Mouse (Mus musculus) brown adipose tissue, adult 24 weeks (tissue): ENCODE results near the gene Adgb. TPM values are rescaled to one million over a fixed set of nuclear protein-coding genes. Genes with fewer than 3 reads are reported as not detected.

Source experiments
- H3K27ac ChIP-seq: fragments of 200-500 bp; replicated peaks from 2 replicates; pipeline ENCODE4 v1.5.1; 2012; ENCODE audit warnings: low read depth, mild to moderate bottlenecking, low read length
- H3K4me1 ChIP-seq: fragments of 200-500 bp; 2 replicates; pipeline ENCODE4 v1.6.1; 2012; ENCODE audit warnings: low read length, mixed read lengths; ENCODE audit not compliant: control insufficient read depth, insufficient read depth, insufficient read length
- H3K4me3 ChIP-seq: fragments of 200-500 bp; 2 replicates; pipeline ENCODE4 v1.5.1; 2012; ENCODE audit warnings: low read depth, mild to moderate bottlenecking, low read length, moderate library complexity; ENCODE audit not compliant: insufficient read depth
- polyA plus RNA-seq: library from polyadenylated mRNA; stranded (reverse); fragments of >200 nt; gene quantifications from 2 replicates; pipeline ENCODE4 v1.2.4, GENCODE M21; 2012; ENCODE audit not compliant: missing spikeins, insufficient read depth, insufficient read length

Gene Adgb
- polyA plus RNA-seq, 1 experiment, result not detected

DNA sequence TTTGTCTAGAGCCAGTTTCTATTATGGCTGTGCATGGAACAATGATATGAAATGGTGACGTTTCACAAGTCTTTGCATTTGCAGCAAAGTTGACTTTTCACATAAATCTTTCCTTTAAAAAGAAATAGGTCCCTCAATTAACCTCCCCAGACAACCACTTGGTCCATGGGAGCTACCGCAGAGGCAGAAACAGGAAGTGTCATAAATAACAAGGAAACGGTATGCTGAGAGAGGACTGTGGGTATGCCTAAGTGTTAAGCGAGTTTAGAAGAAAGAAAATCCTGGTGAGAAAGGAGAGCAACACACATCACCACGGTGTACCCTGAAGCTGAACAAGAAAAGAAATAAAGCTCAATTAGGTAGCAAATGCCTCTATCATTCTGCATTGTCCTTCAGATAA, 61.1 kb downstream of the Adgb start:
- H3K4me1 ChIP-seq, result no peaks in the 10 kb centered on the region
- no peak overlapping the region for H3K4me3 ChIP-seq
- no peak overlapping the region for H3K27ac ChIP-seq

DNA sequence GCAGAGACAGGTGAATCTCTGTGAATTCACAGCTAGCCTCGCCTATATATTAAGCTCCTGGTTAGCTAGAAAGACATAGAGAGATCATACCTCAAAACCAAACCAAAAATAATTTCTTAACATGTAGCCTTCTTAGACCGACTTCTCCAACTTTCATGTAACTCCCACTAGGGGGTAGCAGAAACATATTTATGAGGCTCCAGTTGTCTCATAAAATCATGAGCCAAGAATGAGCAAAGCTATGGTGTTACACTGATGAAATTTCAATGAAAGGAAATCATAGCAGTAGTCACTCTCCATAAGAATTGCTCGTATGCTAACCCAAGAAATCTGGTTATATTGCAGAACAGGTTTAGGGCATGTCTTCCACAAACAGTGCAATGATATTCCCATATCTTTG, 64.0 kb downstream of the Adgb start:
- H3K4me3 ChIP-seq, result no peak overlapping the region
- H3K27ac ChIP-seq, result no peak overlapping the region
- H3K4me1 ChIP-seq, result no peaks in the 10 kb centered on the region

DNA sequence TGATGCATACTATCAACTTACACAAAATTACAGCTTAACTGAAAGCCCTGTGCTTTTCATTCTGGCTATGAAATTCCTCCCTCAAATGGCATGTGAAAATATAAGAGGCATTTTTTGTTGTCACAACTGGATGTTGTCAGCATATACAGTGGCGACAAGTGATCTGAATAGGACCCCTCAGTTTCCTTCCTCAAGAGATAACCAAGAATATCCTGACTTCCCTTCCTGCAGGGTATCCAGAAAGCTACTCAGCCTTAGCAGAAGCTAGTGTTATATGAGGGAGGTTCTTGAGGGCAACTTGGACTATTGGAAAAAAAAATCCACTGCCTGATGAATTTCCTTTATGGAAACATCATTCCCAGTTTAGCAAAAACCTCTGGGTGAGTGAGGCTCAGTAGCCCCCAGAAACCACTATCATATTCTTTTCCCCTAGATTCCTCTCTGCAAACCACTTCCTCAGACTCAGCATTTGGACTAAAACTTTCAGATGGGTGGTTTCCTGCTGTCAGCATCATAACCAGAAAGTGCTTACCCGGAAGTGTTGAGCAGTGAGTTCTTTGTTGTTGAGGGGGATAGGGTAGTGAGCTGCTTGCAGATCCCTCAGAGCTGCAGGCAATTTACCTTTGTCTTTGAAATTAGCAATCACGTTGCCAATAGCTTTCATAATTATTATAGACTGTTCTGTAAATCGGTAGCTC, 76.2 kb downstream of the Adgb start:
- no peak overlapping the region for H3K27ac ChIP-seq
- H3K4me3 ChIP-seq, result no peak overlapping the region
- no peaks in the 10 kb centered on the region; the same call in 1 of the 2 replicates for H3K4me1 ChIP-seq

DNA sequence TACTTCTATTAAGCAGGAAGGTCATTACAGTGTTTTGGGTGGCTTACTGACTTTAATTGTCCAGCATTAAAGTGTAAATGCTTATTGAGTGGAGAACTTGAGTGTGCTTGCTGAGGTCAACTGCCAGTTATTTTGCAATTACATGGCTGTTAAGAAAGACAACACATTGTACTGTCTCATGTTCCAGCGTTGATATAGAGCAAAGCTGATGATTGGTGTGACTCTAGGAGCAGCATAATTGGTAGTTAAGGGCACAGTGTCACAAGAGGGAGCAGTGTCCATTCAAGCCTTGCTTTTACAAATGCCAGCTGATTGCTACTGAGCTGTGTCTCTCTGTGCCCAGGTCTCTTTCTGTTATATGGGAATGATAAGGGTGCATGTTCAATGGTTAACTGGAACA, 97.5 kb downstream of the Adgb start:
- Histone ChIP-seq H3K27ac (no peak overlapping the region), H3K4me1 (no peaks in the 10 kb centered on the region), H3K4me3 (no peak overlapping the region)

DNA sequence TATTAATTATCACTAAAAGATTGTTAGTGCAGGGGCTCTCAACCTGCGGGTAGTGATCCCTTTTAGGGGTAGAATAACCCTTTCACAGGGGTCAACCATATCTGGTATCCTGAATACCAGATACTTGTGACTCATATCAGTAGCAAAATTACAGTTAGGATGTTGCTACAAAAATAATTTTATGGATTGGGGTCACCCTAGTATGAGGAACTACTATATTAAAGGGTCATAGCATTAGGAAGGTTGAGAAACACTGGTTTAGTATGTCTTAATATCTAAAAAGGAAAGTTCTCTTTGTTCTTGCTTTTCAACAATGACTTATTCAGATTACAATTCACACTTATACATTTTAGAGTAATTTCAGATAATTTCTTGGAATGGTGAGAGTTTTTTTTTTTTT, 108.1 kb downstream of the Adgb start:
- Histone ChIP-seq H3K4me3 (no peak overlapping the region), H3K4me1 (no peaks in the 10 kb centered on the region), H3K27ac (no peak overlapping the region)

DNA sequence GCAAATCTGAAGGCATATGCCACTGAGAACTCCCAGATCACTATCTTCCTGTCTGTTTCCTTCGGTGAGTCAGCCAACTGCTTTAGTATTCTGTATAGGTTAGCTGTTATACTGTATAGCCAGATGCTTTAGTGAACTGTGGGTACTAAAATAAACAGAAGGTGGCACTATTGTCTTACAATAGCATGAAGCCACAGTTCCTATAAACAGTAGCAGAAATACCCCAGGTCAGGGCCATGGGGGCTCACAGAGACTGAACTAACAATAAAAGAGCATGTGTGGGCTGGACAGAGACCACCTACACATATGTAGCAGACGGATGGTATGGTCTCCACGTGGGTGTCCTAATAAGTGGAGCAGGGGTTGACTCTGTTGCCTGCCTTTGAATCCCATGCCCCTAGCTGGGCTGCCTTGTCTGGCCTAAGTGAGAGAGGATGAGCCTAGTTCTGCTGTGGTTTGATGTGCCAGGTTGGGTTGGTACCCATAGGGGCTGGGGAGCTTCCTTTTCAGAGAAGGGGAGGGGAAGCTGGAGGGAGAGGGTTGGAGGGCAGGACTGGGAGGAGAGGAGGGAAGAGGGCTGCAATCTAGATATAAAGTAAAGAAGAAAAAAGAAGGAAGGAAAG, 116.4 kb downstream of the Adgb start:
- Histone ChIP-seq H3K4me1 (no peaks in the 10 kb centered on the region), H3K4me3 (no peak overlapping the region), H3K27ac (no peak overlapping the region)

DNA sequence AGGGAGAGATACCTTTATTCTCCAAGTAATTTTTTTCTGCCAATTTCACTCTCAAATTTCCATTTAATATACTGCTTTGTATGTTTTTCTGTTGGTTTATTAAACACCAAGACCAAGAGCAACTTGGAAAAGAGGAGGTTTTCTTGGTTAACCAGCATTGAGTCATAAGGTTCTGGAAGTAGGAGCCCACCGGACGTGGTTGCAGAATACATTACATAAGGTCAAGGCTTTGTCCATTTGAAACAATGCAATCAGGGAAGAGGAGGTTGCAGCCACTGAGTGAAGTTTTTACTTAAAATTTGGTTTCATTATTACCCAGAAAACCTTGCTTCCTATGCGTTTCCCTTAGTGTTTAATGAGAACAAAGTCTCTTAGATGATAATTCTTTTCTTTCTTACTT, 119.9 kb downstream of the Adgb start:
- Histone ChIP-seq H3K27ac (no peak overlapping the region), H3K4me3 (no peak overlapping the region), H3K4me1 (no peaks in the 10 kb centered on the region)

DNA sequence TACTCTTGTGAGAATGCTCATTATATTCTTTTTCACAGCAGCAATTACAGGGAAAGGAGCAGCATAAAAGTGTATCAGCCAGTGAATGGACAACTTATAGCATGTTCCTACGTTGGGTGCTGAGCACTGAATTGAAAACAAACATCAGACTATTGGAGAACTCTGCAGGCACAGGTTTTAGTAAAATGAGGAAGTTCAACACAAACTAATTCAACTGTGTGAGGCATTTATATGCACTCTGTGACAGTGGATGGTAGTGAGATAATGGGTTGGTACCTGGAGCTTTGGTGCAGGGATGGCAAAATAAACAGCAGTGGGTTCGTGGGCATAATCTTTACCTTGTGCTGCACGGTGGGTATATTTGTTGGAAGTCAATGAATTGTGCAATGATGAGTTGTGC, 121.6 kb downstream of the Adgb start:
- Histone ChIP-seq H3K27ac (no peak overlapping the region), H3K4me3 (no peak overlapping the region), H3K4me1 (no peaks in the 10 kb centered on the region)

DNA sequence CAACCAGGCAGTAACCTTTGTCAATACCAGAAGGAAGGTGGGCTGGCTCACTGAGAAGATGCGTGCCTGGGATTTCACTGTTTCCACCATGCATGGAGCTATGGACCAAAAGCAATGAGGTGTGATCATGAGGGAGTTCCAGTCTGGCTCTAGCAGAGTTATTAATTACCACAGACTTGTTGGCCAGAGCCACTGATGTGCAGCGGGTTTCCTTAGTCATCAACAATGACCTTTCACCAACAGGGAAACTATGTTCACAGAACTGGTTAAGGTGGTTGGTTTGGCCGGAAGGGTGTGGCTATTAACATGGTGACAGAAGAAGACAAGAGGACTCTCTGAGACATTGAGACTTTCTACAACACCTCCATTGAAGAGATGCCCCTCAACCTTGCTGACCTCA, 128.2 kb downstream of the Adgb start:
- Histone ChIP-seq H3K27ac (no peak overlapping the region), H3K4me3 (no peak overlapping the region), H3K4me1 (no peaks in the 10 kb centered on the region)

DNA sequence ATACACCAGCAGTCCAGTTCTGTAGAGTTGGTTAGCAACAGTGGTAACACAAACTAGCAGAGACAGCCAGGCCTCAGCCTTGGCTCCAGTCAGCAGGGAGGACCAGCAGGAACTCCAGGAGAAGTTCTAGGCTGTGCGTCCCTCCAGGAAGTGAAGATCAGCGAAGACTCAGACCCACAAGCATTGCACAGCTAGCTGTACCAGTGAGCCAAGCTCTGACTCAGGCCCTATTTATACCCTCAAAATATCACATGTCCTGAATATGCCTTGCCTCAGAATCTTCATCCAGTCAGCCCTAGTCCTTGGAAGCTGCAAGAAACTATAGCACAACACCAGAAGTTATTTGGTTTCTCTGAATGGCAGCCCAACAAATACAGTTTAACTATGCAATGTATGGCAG, 146.6 kb downstream of the Adgb start:
- Histone ChIP-seq H3K27ac (no peak overlapping the region), H3K4me1 (no peaks in the 10 kb centered on the region), H3K4me3 (no peak overlapping the region)

DNA sequence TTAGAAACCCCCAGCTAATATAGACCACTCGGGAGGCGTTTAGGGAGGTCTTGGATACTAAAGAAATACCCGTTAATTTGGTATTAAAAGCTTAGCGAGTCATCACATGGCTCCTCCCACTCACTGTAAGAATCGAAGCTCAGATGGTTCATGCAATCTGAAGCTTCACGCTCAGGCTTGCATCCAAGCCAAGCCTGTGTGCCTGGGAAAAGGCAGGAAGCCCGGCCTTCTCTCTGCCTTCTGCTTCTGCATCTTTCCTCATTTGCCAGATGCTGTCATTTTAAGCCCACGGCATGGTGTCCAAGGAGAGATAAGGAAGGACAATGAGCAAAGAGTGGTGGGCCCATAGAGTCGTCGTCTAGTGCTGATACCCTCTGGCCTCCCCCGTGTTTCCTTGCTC, 149.2 kb downstream of the Adgb start:
- no peak overlapping the region for H3K4me3 ChIP-seq

DNA sequence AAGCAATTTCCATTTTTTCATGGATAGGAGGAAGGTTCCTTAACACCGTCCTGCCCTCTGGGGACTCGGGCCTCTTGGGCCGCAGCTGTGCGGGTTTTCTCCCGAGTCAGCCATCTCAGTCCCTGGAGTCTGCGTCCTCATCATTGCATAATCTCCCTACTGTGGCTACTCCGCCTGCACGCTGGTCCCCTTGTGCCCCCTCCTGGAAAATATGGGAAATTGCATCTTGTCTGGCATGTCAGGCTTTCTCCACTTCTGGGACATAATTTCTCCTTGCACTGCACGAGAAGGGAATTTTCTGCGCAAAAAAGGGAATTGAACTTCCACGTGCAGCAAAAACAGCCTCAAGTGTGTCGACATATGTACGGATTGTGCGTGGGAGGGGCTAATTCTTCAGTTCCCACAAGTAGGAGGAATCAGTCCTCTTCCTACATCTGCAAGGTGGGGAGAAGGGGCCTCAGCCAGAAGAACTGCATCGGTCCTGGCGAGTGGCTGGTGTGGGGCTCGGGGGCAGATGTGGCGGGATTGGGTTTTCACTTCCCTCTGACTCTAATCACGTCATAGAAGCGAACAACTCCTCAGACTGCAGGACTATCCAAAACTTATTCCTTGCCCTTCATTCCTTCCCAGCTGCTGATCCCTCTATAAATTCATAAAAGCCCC, 150.9 kb downstream of the Adgb start:
- Histone ChIP-seq H3K4me3 (peak overlapping the region; percentile 24; the same call in 1 of the 2 replicates), H3K27ac (no peak overlapping the region), H3K4me1 (no peaks in the 10 kb centered on the region)

More for the DNA sequence above, 149.2 kb downstream of the Adgb start:
- Histone ChIP-seq H3K27ac (no peak overlapping the region), H3K4me1 (no peaks in the 10 kb centered on the region)

DNA sequence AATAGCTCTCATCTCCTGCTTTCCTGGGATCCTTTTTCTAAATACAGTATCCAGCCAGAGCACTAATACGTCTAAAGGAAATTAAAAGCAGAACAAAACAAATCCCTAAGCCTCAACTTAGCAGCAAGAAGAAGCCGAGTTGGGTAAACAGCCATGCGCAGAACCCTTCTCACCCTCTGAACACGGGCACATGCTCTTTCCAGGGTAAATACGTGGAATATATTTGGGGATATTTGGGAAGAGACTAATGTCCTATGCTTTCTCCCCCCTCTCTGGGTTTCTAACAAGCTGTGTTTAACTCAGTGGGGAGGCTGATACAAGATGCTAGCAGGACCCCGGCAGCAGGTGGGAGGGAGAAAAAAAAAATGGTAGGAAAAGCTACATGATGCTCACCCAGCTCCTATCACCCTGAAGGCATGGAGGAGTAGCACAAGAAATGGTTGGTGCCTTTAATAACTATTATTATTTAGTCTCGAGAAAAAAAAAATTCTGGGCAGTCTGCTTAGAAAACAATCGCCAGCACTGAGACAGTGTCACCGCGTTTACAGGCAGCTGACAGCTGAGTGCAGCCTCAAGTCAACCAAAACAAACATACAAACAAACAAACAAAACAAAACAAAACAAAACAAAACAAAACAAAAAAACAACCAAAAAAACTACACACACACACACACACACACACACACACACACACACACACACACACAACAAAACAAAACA, 151.6 kb downstream of the Adgb start:
- no peaks in the 10 kb centered on the region for H3K4me1 ChIP-seq
- H3K27ac ChIP-seq, result no peak overlapping the region
- H3K4me3 ChIP-seq, result peak overlapping the region; percentile 24; the same call in 1 of the 2 replicates

DNA sequence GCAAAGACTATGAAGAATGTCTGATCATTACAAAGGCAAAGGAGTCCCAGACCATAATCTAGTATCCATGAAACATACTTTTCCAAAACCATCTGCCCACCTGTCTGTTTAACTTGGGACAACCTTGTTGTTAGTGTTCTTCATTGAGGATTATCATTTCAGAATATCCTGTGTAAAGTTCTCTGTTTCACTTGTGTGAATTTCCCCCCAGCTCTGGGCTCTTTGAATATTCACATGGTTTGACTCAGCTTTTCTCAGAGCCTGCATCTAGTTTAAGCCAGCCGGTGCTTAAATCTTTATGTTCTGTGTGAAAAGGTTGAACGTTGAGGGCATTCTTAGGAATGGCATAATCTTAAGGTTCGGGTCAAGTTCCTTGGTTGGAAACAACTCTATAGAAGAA, 154.0 kb downstream of the Adgb start:
- H3K4me1 ChIP-seq, result no peaks in the 10 kb centered on the region
- H3K27ac ChIP-seq, result no peak overlapping the region
- no peak overlapping the region for H3K4me3 ChIP-seq

DNA sequence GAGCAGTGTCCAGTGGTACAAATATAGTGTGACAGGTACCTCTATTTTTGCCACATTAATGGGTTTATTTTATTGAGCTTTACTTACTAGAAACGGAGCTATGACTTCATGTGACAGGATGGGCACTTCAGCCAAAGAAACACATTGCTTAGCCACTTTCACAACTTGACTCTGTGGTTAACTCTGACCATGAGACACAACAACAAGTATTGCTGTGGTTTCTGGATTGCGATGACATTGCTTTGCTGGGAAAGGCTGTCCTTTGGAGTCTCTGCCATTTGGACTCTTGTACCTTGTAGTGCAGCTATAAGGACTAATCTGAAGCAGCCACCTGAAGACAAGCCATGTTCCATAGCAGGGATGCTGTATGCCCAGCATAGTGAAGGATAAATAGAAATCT, 156.5 kb downstream of the Adgb start:
- no peaks in the 10 kb centered on the region for H3K4me1 ChIP-seq
- H3K27ac ChIP-seq, result no peak overlapping the region
- H3K4me3 ChIP-seq, result no peak overlapping the region
